Mouse (Mus musculus) adrenal gland, postnatal 4 days (tissue): ENCODE data around the gene Orai2. TPM values are rescaled to one million over a fixed set of nuclear protein-coding genes. Genes with fewer than 3 reads are reported as not detected.
"Not testable (repeated sequence)": the region's sequence is repeated elsewhere in the genome, so short reads cannot be mapped to it uniquely, and the experiment has no call there.

Experiments used
- DNase-seq, 2 experiments: peaks; one replicate each; pipeline ENCODE4 v3.0.0; 2021 to 2022; ENCODE audit warnings: low spot score in 2 of 2, mixed read lengths in 2 of 2
- microRNA-seq: library from miRNA; unstranded; fragments of <30 nt; microRNA quantifications from one replicate; pipeline ENCODE4 v1.2.0, GENCODE M21; 2021
- total RNA-seq, 2 experiments: library from RNA; stranded (reverse); gene quantifications; 2 replicates each; pipeline ENCODE4 v1.2.3; 2021

Orai2 gene
- total RNA-seq, 2 experiments from 2014 or later: 6.5 to 7.3 TPM

GRCm38 (mm10) chr5:136137658-136138274 is 32.7 kb downstream of the Orai2 start:
- peak in 1 of 2 experiments; percentile 35 for DNase-seq

GRCm38 (mm10) chr5:136136292-136136990 is 34.1 kb downstream of the Orai2 start:
- DNase-seq: no peak

GRCm38 (mm10) chr5:136135571-136136291 is 34.8 kb downstream of the Orai2 start, which contains the start of the genes Lrwd1 and Alkbh4:
Gene Lrwd1 (minus strand): TSS chr5:136136074.
Gene Alkbh4 (plus strand): TSS chr5:136136146.
- DNase-seq: peak; percentile 75 to 90

- DNase-seq: no peak
These were observed 48.3 kb downstream of the Orai2 start for GRCm38 (mm10) chr5:136122165-136122564.

- no peak for DNase-seq
These were observed 53.8 kb downstream of the Orai2 start for GRCm38 (mm10) chr5:136116784-136117112.

GRCm38 (mm10) chr5:136115891-136116783 is 54.4 kb downstream of the Orai2 start, which contains the start of gene Polr2j:
Gene Polr2j (plus strand): TSS chr5:136116631.
- peak; percentile 93 to 98 for DNase-seq

GRCm38 (mm10) chr5:136113546-136113945 is 57.0 kb downstream of the Orai2 start:
- DNase-seq: not testable (repeated sequence)

GRCm38 (mm10) chr5:136109042-136109441 is 61.5 kb downstream of the Orai2 start:
- no peak for DNase-seq

- DNase-seq: no peak
These were observed 62.0 kb downstream of the Orai2 start for GRCm38 (mm10) chr5:136108486-136108885.

GRCm38 (mm10) chr5:136104511-136104910 is 66.0 kb downstream of the Orai2 start:
- DNase-seq: no peak

GRCm38 (mm10) chr5:136102099-136102820 is 68.3 kb downstream of the Orai2 start:
- peak in 1 of 2 experiments; percentile 48 for DNase-seq

GRCm38 (mm10) chr5:136098536-136098935 is 72.0 kb downstream of the Orai2 start:
- no peak for DNase-seq

Small RNA genes lying within 50 kb of the gene (microRNA-seq; reads per million reads assigned to microRNA genes)
- gene Mir7035: not detected

Other genes starting within 250 kb of the Orai2 start
- 100 to 1,000 TPM; 285 to 303 TPM for gene Ywhag, start 236.1 kb downstream of the Orai2 start, total RNA-seq
- gene Ssc4d, start 196.2 kb downstream of the Orai2 start, total RNA-seq: 1 to 10 TPM; 6.7 to 8.1 TPM
- gene Zp3, start 190.6 kb downstream of the Orai2 start, total RNA-seq: under 1 TPM in 1 of 2 experiments, not detected in 1; 0.45 TPM
- 10 to 100 TPM; 18.6 to 19.0 TPM for gene Dtx2, start 175.9 kb downstream of the Orai2 start, total RNA-seq
- 10 to 100 TPM; 14.2 to 15.0 TPM for gene Upk3b, start 132.2 kb downstream of the Orai2 start, total RNA-seq
- gene Upk3bl, start 116.2 kb downstream of the Orai2 start, total RNA-seq: under 1 TPM in 1 of 2 experiments, not detected in 1; 0.78 TPM
- 10 to 100 TPM; 15.2 to 19.6 TPM for gene Rasa4, start 86.8 kb downstream of the Orai2 start, total RNA-seq
- 10 to 100 TPM; 94.6 to 96.8 TPM for gene Polr2j, start 54.1 kb downstream of the Orai2 start, total RNA-seq
- 10 to 100 TPM; 17.6 to 21.0 TPM for gene Lrwd1, start 34.6 kb downstream of the Orai2 start, total RNA-seq
- gene Alkbh4, start 34.6 kb downstream of the Orai2 start, total RNA-seq: 10 to 100 TPM; 10.2 to 11.5 TPM
- gene Prkrip1, start 28.2 kb upstream of the Orai2 start, total RNA-seq: 10 to 100 TPM; 35.4 to 36.7 TPM
- 10 to 100 TPM; 15.6 to 18.6 TPM for gene Sh2b2, start 75.8 kb upstream of the Orai2 start, total RNA-seq